Mouse (Mus musculus): ENCODE measurements at regions not wholly inside any gene's neighbourhood (a gene's known extent, or its start where the extent isn't known, plus 50 kb on each side); places are given as distances from the start of the nearest gene placed in this dataset.

DNA sequence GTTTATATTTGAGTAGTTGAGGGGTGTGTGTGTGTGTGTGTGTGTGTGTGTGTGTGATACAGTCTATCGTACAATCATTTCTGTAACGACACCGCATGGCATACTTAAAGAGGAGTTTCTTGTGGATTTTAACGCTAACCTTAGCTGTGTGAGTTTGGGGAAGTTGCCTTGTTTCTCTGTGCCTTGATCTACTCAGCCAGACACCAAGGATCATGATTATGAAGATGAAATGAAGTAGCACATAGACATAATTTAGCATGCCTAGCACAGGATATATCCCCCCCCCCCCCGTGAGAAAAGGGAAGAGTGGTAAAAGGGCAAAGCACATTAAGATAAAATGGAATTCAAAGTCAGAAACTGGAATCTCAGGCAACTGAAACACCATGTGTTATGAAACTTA lies 75.6 kb upstream of the Slc38a2 start:
- no peak for TF ChIP-seq GATA4 (IDR thresholded peaks at IDR 0.05; ENCODE audit: insufficient replicate concordance, low read length)

DNA sequence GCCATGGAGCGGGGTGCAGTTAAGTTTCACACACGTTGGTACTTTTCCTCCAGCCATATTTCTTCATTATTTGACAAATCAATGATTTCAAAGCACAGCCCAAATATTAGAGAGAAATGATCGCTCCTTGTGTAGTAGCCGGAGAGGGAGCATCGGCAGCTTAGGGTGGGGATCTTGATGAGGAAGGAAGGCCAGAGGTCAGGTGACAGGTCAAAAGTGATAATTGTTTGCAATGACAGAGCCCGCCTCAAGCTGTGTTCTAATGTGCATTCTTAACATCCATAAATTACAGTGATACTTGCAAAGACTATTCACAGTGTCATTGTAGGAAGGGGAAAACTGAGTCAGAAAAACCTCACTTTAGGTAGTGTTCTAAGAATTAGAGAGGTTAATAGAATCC lies 75.1 kb upstream of the Slc38a2 start:
- no peak for TF ChIP-seq GATA4 (IDR thresholded peaks at IDR 0.05; ENCODE audit: insufficient replicate concordance, low read length)

DNA sequence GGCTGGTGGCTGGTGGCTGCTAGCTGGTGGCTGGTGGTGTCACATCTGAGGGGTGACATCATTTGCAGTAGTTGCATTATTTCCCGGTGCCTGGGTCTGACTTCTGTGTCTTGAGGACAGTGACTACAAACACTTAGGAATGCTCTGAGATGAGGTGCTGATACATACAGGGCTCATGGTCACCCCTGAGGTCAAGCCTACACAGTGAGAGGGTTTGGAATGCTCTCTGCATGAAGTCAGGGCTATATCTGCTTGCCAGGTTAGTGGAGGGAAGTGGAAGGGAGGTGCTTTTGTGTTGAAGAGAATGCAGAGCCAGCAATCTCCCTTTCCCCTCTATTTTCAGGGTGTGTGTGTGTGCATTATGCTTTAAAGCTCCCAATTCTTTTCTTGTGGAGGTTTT lies 74.1 kb upstream of the Slc38a2 start:
- TF ChIP-seq GATA4 (IDR thresholded peaks at IDR 0.05; ENCODE audit: insufficient replicate concordance, low read length) = no peak

DNA sequence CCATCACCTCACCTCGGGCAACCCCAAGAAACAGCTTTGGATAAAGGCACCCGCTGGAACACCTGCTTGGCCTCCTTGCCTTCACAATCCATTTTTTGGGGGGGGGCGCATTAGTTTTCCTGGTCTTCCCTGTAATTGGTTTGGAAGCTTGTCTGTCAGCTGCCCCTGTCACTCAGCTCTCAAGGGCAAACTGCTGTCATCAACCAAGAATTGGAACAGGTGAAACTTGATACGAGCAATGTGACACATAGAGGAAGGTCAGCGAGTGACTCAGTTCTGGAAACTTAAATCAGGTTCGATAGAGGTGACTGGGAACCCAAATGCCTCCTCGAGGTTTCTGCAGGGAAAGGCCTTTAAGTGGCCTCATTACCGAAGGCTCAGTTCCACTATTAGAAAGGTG lies 73.2 kb upstream of the Slc38a2 start:
- no peak for TF ChIP-seq GATA4 (IDR thresholded peaks at IDR 0.05; ENCODE audit: insufficient replicate concordance, low read length)

DNA sequence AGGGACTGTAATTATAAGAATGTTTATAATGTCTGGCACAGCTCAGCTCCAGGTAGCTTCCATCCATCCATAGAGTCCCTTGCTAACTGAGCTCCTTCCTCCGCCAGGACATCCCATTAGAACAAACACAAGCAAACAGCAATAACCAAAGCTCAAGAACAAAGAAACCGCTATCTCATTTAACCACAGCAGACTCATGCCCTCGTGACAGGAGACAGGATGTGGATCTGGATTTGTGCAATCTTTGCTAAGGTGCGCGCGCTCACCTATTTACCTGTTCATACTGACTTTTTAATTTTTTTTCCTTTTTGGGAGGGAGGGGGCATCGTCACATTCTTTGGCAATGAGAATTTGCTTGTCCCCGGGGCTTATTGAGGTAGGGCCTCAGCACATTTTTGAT lies 71.3 kb upstream of the Slc38a2 start:
- TF ChIP-seq GATA4 (IDR thresholded peaks at IDR 0.05; ENCODE audit: insufficient replicate concordance, low read length) = no peak

DNA sequence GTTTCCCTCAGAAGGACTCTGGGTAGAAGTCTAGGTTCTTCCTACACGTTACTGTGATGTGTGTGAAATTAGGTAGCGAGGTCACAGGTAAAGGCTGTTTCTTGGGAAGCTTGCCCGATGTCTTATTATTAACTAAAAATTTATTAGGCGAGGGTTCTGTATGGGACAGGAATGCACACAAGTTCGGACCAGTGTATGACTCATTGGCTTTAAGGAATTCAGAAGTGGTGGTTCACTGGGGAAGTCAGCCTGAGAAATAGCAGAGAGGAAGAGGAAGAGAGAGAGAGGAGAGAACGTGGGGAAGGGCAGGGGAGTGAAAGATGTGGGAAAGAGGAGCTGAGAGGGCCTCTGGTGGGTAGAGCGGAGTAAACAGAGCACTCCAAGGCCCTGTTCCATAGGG lies 70.8 kb upstream of the Slc38a2 start:
- no peak for TF ChIP-seq GATA4 (IDR thresholded peaks at IDR 0.05; ENCODE audit: insufficient replicate concordance, low read length)

DNA sequence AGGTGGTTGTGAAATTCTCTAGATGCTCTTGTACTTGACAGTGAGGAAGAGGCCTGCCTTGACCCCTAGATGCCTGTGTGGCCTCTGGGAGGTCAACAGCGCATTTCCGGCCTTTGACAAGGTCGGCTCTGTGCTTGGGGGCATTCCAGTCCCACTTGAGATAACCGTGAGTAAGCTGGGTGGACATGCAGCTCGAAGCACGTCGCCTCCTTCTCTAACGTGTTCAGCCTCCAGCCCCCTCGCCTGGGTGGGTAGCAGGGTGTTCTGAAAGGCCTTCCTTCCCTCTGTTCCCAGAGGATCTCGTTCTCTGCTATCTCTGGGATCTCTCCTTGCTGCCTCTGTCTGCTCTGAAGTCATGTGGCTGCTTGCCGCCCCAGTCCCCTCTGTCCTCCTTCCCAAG lies 70.2 kb upstream of the Slc38a2 start:
- TF ChIP-seq GATA4 (IDR thresholded peaks at IDR 0.05; ENCODE audit: insufficient replicate concordance, low read length) = peak; percentile 30; the same call in 1 of the 2 replicates

DNA sequence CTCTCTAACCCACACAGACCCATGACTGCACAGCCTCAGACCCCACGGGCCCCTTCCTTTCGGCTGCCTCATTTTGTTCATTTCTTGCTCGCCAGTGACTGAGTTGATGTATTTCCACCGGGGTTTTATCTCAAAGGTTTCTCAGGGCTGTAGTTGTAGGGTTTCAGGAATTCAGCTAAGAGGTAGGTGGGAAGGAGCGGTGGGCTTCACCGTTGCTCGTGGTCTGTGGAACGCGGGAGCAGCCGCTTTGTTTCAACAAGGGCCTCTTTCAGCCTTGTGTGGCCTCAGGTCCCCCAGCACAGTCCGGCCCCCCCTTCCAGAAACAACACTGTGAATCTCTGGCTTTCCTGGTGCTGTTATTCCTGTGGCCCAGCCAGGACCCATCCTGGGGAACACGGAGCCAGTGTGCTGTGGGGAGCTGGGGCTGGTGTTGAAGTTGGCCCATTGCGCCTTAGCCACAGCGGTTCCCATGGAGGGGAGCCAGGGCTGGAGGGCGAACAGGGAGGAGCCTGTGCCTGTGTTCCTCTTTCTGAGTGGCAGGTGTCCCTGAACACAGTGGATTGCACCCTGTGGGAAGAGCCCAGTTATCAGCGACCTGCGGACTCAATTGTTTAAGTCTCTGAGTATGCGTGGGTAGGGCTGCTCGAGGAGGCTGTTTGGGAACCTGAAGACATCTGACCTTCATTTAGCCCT lies 68.9 kb upstream of the Slc38a2 start:
- TF ChIP-seq GATA4 (IDR thresholded peaks at IDR 0.05; ENCODE audit: insufficient replicate concordance, low read length) = no peak

GRCm38 (mm10) chr15:96767188-96767587 lies 67.7 kb upstream of the Slc38a2 start:
- no peak for TF ChIP-seq GATA4 (IDR thresholded peaks at IDR 0.05; ENCODE audit: insufficient replicate concordance, low read length)

DNA sequence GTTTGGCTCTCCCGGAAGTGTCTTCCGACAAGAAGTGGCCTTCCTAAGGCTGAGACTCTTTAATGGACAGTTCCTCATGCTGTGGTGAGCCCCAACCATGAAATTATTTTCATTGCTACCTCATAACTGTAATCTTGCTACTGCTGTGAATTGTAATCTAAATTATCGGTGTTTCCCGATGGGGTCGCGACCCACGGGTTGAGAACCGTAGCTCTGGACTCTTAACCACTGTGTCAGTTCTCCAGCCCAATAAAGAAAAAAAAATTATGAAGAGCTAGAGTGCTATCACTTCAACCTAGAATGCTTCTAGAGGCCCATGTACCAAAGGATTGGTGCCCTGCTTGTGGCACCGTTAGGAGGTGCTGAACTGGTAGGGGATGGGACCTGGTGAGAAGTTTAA lies 66.7 kb upstream of the Slc38a2 start:
- no peak for TF ChIP-seq GATA4 (IDR thresholded peaks at IDR 0.05; ENCODE audit: insufficient replicate concordance, low read length)

- no peak for TF ChIP-seq GATA4 (IDR thresholded peaks at IDR 0.05; ENCODE audit: insufficient replicate concordance, low read length)
Observed at GRCm38 (mm10) chr15:96763611-96764010, 64.1 kb upstream of the Slc38a2 start.

DNA sequence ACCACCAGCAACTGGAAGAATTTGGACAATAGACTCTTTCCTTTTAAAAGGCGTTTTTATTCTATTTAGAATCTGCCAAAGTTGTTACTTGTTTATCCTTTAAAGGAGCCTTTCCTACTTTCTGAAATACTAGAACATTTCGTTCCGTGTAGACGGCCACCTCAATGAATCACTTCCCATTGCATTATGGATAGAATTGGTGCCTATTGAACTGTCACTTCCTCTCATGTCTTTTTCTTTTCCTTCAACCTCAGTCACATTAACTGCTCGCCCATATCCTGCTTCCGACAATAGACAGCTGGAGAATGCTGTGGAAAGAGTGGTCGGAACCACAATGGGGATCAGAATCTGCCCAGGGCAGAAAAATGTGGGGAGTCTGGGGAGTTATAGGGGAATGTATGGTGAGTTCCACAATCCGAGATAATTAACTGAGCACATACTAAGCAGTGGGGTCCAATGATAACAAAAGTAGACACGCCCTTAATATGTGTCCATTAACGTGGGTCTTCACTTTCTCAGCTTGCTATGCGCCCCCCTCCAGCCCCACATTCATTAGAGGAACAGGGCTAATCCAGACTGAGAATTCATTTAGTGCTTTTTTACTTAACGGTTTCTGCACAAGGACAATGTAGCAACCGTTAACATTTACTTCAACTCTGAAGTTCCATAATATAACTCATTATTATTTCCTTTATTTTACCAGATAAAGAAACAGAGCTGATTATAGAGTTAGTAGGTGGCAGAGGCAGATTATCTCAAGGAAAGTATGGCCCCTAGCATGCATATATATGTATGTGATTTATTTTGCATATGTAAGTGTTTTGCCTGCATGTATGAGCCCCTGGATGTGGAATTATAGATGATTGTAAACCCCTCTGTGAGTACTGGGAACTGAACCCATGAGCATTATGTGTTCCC lies 59.8 kb upstream of the Slc38a2 start:
- no peak for TF ChIP-seq GATA4 (IDR thresholded peaks at IDR 0.05; ENCODE audit: insufficient replicate concordance, low read length)

GRCm38 (mm10) chr15:96757446-96758198 lies 58.1 kb upstream of the Slc38a2 start:
- no peak for TF ChIP-seq GATA4 (IDR thresholded peaks at IDR 0.05; ENCODE audit: insufficient replicate concordance, low read length)

DNA sequence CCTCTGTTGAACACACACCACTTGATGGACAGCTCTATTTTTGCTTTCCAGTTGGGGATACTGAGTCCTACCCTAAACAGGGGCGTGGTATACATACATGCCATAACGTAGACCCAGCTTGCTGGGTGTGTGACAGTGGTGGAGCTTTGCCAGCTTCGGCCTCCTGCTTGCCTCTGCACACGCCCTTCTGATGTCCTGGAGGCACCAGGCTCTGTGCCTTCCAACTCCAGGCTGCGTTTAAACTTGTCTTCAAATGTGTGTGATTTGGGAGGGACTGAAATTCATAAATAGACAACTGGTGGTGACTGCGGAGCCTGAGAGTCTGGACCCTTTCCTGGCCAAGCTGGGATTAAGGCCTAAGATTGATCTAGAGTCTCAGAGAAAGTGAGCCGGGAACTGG lies 56.9 kb upstream of the Slc38a2 start:
- no peak for TF ChIP-seq GATA4 (IDR thresholded peaks at IDR 0.05; ENCODE audit: insufficient replicate concordance, low read length)

DNA sequence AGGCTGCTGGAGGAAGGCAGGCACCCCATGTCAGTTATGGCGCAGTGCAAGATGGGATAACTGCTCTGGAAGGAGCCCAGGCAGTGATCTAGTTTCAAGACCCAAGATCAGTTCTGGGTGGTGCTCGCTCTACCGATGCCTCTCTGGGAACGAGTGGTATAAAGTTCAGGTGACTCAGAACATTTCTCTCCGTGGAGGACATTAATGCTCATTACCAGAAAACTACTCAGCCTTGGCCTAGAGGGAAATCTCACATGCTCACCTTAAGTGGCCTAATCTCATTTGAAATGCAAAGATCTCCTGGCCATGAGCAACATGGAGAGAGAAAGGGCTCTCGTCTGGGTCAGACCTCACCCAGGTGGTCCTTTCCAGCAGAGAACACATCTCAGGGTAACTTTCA lies 56.4 kb upstream of the Slc38a2 start:
- no peak for TF ChIP-seq GATA4 (IDR thresholded peaks at IDR 0.05; ENCODE audit: insufficient replicate concordance, low read length)

Measured in liver, adult (tissue).